Mouse (Mus musculus) c-Kit-negative CD71-positive TER-119-positive erythroid progenitor cells, embryonic 14.5 days (primary cell): ENCODE measurements around the gene Ccdc88a.
"Not testable (repeated sequence)": the region's sequence is repeated elsewhere in the genome, so short reads cannot be mapped to it uniquely, and the experiment has no call there.

Experiments
- DNase-seq: peaks from one replicate; pipeline ENCODE4 v3.0.0-alpha.2; 2013; ENCODE audit warnings: low read depth, low spot score

Ccdc88a gene

DNA sequence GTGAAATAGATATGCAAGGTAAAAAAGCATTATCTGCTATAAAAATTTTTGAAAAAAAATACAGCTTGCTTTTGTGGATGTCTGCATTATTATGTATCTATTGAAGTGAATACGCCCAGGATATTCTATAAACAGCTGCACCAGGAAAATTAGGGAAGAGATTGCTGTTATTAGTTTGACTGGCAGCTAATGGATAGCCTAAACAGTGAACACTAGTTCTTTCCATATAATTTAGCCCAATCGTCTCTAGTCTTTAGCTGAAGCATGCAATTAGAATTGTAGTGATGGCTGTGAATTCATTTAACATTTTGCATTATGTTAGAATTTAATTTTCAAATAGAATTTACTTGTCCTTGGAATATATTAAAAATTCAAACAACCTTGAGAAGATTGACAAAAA is 75.3 kb downstream of the Ccdc88a start:
- no peak for DNase-seq

DNA sequence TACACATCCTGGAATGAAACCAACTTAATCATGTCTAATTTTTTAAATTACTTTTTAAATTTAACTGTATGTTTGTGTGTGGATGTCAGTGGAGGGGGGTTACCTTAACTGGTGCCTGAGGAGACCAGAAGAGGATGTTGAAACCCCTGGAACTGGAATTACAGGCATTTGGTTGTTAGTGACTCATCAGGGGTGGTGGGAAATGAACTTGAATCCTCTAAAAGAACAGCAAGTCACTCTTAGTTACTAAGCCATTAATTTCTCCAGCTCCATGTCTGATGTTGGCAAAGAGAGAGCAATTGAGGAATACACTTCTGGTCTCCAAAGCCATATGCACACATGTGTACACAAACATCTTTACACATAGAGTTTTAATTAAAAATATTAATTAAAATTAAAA is 101.2 kb downstream of the Ccdc88a start:
- DNase-seq: no peak

DNA sequence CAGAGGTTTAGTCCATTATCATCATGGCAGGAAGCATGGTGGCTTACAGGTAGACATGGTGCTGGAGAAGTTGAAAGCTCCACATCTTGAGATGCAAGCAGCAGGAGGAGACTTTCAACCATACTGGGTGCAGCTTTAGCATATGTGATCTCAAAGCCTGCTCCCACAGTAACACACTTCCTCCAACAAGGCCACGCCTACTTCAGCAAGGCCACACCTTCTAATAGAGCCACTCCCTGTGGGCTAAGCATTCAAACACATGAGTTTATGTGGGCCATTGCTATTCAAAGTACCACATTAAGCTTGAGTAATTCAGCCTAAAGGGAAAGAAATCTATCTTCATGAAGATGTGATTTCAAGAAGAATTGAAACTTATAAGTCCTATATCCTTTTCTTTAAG is 119.7 kb downstream of the Ccdc88a start:
- no peak for DNase-seq

- no peak for DNase-seq
Observed at GRCm38 (mm10) chr11:29496962-29497361, 123.5 kb downstream of the Ccdc88a start.

- no peak for DNase-seq
Observed at GRCm38 (mm10) chr11:29503948-29504893, 130.8 kb downstream of the Ccdc88a start.

GRCm38 (mm10) chr11:29504899-29505625 is 131.6 kb downstream of the Ccdc88a start:
- DNase-seq: no peak

- no peak for DNase-seq
Observed at GRCm38 (mm10) chr11:29509421-29509820, 136.0 kb downstream of the Ccdc88a start.

DNA sequence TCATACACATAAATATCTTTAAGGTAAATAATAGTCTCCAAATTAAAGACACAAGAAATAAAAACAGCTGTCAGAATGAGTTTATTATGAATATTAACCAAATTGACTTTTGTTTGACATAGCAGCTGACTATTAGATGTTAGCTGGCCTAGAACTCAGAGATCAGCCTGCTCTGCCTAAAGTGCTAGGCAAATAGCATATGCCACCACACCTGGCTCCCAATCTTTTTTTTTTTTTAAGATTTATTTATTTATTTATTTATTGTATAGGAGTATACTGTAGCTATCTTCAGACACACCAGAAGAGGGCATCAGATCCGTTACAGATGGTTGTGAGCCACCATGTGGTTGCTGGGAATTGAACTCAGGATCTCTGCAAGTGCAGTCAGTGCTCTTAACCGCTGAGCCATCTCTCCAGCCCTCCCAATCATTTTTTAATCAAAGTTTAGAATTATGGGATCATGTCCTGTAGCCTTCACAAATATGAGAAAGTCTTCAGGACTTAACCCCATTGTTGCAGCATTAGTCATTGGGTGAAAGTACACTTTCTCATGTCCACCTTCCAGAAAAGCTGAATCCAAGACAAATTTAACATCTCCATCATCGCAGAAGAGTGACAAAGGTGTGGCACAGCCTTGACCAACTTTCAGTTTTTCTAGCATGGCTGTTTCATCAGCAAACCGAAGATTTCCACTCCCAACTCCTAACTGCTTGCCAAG is 139.5 kb downstream of the Ccdc88a start:
- DNase-seq: no peak

- no peak for DNase-seq
Observed at GRCm38 (mm10) chr11:29514325-29514681, 140.8 kb downstream of the Ccdc88a start.

- peak; percentile 90 for DNase-seq
Observed at GRCm38 (mm10) chr11:29514682-29515412, 141.4 kb downstream of the Ccdc88a start, which contains the start of gene Prorsd1. TSS of gene Prorsd1 (minus strand) at chr11:29515033.

- peak; percentile 63 for DNase-seq
Observed at GRCm38 (mm10) chr11:29525988-29526794, 152.7 kb downstream of the Ccdc88a start, which contains the start of gene Mtif2. TSS of gene Mtif2 (plus strand) at chr11:29526408.

DNA sequence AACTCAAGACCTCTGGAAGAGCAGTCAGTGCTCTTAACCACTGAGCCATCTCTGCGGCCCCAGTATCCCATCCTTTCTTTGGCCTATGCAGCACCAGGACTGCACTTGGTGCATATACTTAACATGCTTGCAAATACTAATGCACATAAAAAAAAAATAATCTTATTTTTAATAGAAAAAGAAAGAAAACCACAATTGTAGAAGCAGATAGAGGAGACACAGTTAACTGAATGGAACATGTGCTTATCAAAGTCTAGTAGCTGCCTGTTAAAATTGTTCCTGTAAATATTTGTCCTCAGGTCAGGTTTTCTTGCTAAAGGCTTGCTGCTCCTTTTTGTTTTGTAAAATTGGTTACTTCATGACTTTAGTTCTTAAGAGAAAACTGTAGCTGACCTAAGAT is 164.7 kb downstream of the Ccdc88a start:
- no peak for DNase-seq

DNA sequence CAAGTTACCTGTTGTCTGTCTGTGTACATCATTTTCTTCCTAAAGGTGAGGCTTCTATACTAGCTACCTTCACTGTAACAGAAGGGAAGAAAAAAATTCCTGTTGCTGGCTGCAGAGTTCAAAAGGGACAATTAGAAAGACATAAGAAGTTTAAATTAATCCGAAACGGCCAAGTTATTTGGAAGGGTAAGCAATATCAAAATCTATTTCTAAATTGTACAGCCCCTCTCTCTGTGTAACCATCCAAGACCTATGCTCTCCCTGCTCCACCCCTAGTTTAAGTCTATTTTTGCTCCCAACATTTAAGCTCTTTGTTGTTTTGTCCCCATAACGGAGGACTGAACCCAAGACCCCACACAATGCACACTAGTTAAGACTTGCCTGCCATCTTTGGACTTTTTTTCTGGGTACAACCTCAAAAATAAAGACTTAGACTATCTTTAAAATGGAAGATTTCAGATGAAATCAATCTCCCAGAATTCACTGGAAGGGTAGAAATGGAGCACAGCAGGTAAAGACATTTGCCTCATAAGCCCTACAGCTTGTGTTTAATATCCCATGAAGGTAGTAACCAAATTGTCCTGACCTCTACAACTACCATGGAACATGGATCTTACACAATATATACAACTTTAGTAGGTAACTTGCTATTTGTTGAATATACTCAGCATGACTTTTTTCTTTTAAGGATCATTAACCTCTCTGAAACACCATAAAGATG is 170.9 kb downstream of the Ccdc88a start:
- DNase-seq: no peak

DNA sequence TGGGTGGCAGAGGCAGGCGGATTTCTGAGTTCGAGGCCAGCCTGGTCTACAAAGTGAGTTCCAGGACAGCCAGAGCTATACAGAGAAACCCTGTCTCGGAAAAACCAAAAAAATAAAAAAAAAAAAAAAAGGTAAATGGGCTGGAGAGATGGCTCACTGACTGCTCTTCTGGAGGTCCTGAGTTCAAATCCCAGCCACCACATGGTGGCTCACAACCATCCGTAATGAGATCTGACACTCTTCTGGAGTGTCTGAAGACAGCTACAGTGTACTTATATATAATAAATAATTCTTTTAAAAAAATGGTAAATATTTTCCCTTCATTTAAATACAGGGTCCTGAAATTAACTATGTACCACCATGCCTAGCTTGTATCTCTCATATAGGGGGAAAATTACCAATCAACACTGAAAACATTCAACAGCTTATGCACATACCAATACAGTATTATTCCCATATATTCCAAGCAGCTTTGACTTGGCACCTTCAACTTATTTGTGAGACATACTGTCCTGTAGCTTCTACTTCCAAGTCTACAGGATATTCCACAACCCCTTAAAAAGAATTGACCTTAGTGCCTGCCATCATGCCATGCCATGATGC is 171.8 kb downstream of the Ccdc88a start:
- DNase-seq: not testable (repeated sequence)

GRCm38 (mm10) chr11:29546297-29546696 is 172.8 kb downstream of the Ccdc88a start:
- DNase-seq: not testable (repeated sequence)

DNA sequence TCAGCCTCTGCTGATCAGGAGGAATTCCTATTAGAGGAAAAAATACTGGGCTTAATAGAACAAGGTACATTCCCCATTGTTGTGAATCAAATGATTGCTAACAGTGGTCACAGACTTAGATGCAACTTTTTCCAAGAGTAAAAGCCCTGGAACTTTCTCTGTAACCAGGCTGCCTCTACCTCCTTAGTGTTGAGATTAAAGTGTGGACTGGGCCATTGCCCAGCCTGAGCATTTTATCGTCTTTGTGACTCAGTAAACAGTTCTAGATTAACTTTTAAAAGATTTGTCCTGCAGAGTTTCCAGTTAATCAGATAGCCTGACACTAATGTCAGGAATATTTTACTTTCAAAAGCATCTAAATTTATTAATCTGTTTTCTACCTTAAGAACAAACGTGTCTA is 173.3 kb downstream of the Ccdc88a start:
- DNase-seq: no peak

- no peak for DNase-seq
Observed at GRCm38 (mm10) chr11:29547249-29547751, 173.8 kb downstream of the Ccdc88a start.

GRCm38 (mm10) chr11:29547752-29548503 is 174.5 kb downstream of the Ccdc88a start, which contains the start of the genes Clhc1 and Rps27a:
TSS of gene Clhc1 (plus strand) at chr11:29547950.
TSS of gene Rps27a (minus strand) at chr11:29548109.
- peak; percentile 84 for DNase-seq
